Mouse (Mus musculus) heart, adult 2 months (tissue): ENCODE measurements around the gene Stxbp6.

ENCODE experiments used
- CTCF ChIP-seq: fragments of 200-600 bp; IDR thresholded peaks from 2 replicates; pipeline ENCODE4 v1.8.1; 2022; ENCODE audit warnings: antibody characterized with exemption, mild to moderate bottlenecking, moderate library complexity
- POLR2A ChIP-seq: fragments of 200-500 bp; IDR thresholded peaks from 2 replicates; pipeline ENCODE4 v1.6.1; 2011; ENCODE audit warnings: mild to moderate bottlenecking, low read depth, low read length, control low read depth; ENCODE audit not compliant: insufficient read depth

DNA sequence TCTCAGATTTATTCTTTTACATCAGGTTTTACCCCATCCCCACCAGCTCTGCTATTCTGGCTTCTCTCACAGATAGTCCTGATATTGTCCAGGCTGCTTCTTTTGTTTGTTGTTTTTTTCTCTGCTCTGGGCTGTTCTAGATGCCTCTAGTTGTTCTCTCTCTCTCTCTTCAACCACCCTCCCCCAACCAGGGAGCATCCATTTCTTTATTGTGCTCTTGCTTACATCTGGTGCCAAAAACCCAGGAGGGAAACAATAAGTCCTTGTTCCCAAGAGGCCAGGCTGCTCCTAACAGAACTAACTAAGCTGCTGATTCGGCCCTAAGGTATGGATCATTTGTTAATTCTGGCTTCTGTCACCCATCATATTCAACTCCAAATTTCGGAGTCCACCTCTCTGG is 19.2 kb upstream of the Stxbp6 start:
- TF ChIP-seq CTCF (no peak), POLR2A (no peak)
